Mouse (Mus musculus) embryonic facial prominence, embryonic 14.5 days (tissue): ENCODE measurements around the gene Slc38a5. TPM values are rescaled to one million over a fixed set of nuclear protein-coding genes. Genes with fewer than 3 reads are reported as not detected.

ENCODE experiments used
- ATAC-seq: fragments of 200-750 bp; cut with Nextera tagmentation; 2 replicates; pipeline ENCODE4 v1.8.0; 2017; ENCODE audit warnings: low read depth, moderate number of reproducible peaks, moderate TSS enrichment
- DNase-seq: peaks from one replicate; pipeline ENCODE4 v3.0.0-alpha.2; 2015; ENCODE audit warnings: low spot score
- H3K27ac ChIP-seq: fragments of 300-500 bp; sonication (generic); replicated peaks from 2 replicates; pipeline ENCODE4 v1.5.1; 2014; ENCODE audit warnings: low read depth, mild to moderate bottlenecking, low read length, moderate library complexity
- H3K27me3 ChIP-seq: fragments of 300-500 bp; sonication (generic); replicated peaks from 2 replicates; pipeline ENCODE4 v1.6.1; 2014; ENCODE audit warnings: low read length; ENCODE audit not compliant: control insufficient read depth, insufficient read depth
- H3K36me3 ChIP-seq: fragments of 300-500 bp; sonication (generic); 2 replicates; pipeline ENCODE4 v1.6.1; 2014; ENCODE audit warnings: low read length, mixed read lengths; ENCODE audit not compliant: control insufficient read depth, insufficient read depth
- H3K4me1 ChIP-seq: fragments of 300-500 bp; sonication (generic); 2 replicates; pipeline ENCODE4 v1.6.1; 2014; ENCODE audit warnings: antibody characterized with exemption, low read length; ENCODE audit not compliant: control insufficient read depth, insufficient read depth
- H3K4me2 ChIP-seq: fragments of 300-500 bp; sonication (generic); 2 replicates; pipeline ENCODE4 v1.6.1; 2014; ENCODE audit warnings: low read depth, mild to moderate bottlenecking, low read length, moderate library complexity, mixed read lengths
- H3K4me3 ChIP-seq: fragments of 300-500 bp; sonication (generic); 2 replicates; pipeline ENCODE4 v1.5.1; 2014; ENCODE audit warnings: low read depth, mild to moderate bottlenecking, low read length
- H3K9ac ChIP-seq: fragments of 300-500 bp; sonication (generic); 2 replicates; pipeline ENCODE4 v1.6.1; 2014; ENCODE audit warnings: low read depth, mild to moderate bottlenecking, low read length, moderate library complexity, mixed read lengths
- H3K9me3 ChIP-seq: fragments of 300-500 bp; sonication (generic); 2 replicates; pipeline ENCODE4 v1.6.1; 2016; ENCODE audit warnings: low read length; ENCODE audit not compliant: control insufficient read depth
- WGBS: fragments of 180-500 bp; shearing (Covaris S2); extraction: QIAGEN DNeasy Blood & Tissue Kit; methylation state at CpG from one replicate; pipeline ENCODE4 v1.1.7; 2014; 5-methylcytosine and 5-hydroxymethylcytosine counted together
- polyA plus RNA-seq: library from polyadenylated mRNA; unstranded; fragments of >200 nt; fragmentation: Nextera tagmentation; extraction: Ambion mirVana; gene quantifications from 2 replicates; pipeline ENCODE4 v1.2.1, GENCODE M21; 2014

Gene Slc38a5
- 0.56 and 0.89 TPM in 2 replicates for polyA plus RNA-seq

DNA sequence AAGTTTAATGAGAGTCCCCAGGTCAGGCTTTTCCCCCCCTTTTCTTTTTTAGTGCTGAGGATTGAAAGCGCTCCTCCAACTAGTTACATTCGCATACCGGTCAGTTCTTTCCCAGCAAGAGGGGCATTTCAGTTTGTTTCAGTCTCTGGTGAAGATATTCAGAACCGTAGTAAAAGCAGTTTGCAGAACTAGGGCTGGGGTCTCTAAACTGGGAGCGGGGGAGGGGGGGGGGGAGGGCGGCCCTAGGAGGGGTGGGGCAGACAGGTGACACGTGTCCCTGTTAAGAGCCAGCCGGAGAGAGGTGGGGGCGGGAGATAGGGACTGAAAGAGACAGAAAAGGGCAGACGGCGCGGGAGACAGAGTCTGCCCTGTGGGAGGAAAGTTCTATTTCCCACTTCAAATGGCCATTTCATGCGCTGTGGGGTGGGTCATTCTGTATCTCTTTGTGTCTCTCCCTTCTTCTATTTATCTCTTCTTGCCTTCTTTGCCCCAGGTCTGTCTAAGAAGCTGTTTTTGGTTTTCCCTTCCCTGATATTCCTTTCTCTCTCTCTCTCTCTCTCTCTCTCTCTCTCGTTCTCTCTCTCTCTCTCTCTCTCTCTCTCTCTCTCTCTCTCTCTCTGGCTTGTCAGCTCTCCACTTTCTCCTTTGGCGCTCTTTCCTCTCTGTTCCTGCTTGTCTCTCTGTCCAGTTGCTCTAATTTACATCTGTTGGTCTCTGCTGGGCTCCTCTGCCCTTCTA is at the start of gene Slc38a5:
Gene Slc38a5, plus strand, starts transcription at position 51 of the 738 bp plus-strand sequence.
- 22% methylated on average over 11 of the region's 15 CpGs for WGBS
- Histone ChIP-seq H3K27me3 (no peaks in the 10 kb centered on the region; the same call in 1 of the 2 replicates), H3K4me3 (no peak within 1 kb of the TSS), H3K36me3 (no peaks in the 10 kb centered on the region), H3K4me1 (no peaks in the 10 kb centered on the region), H3K9ac (no peak within 1 kb of the TSS), H3K9me3 (no peaks in the 10 kb centered on the region), H3K4me2 (peak within 1 kb of the TSS; percentile 24; the same call in 1 of the 2 replicates), H3K27ac (no peak within 1 kb of the TSS)
- no peak for DNase-seq
- ATAC-seq: no peak

- Histone ChIP-seq H3K27me3 (no peaks in the 10 kb centered on the region), H3K9ac (no peak overlapping the region), H3K4me1 (no peaks in the 10 kb centered on the region), H3K9me3 (no peaks in the 10 kb centered on the region), H3K4me2 (no peak overlapping the region), H3K4me3 (no peak overlapping the region), H3K36me3 (no peaks in the 10 kb centered on the region), H3K27ac (0 out of 2 replicates have a peak overlapping the region, but pooled peaks have one; percentile 28)
- DNase-seq: no peak
- 71% methylated on average over 3 of the region's 3 CpGs for WGBS
- ATAC-seq: no peak
Measured at GRCm38 (mm10) chrX:8222296-8222677, 48.6 kb upstream of the Slc38a5 start.

GRCm38 (mm10) chrX:8222678-8223421 is 48.1 kb upstream of the Slc38a5 start:
- no peak for ATAC-seq
- Histone ChIP-seq H3K9ac (no peak overlapping the region), H3K4me2 (no peak overlapping the region), H3K36me3 (no peaks in the 10 kb centered on the region), H3K27ac (0 out of 2 replicates have a peak overlapping the region, but pooled peaks have one; percentile 28), H3K27me3 (no peaks in the 10 kb centered on the region), H3K4me1 (no peaks in the 10 kb centered on the region), H3K9me3 (no peaks in the 10 kb centered on the region), H3K4me3 (no peak overlapping the region)
- 44% methylated on average over 7 of the region's 7 CpGs for WGBS
- peak; percentile 41 for DNase-seq

GRCm38 (mm10) chrX:8223473-8223872 is 47.5 kb upstream of the Slc38a5 start:
- no peak overlapping the region for H3K4me3 ChIP-seq
- no peaks in the 10 kb centered on the region for H3K4me1 ChIP-seq
- DNase-seq: no peak
- H3K4me2 ChIP-seq: no peak overlapping the region
- WGBS: 88% methylated on average over 7 of the region's 7 CpGs
- no peaks in the 10 kb centered on the region for H3K27me3 ChIP-seq
- ATAC-seq: no peak
- no peak overlapping the region for H3K27ac ChIP-seq
- no peaks in the 10 kb centered on the region for H3K36me3 ChIP-seq
- H3K9me3 ChIP-seq: no peaks in the 10 kb centered on the region
- H3K9ac ChIP-seq: no peak overlapping the region

GRCm38 (mm10) chrX:8230272-8230671 is 40.7 kb upstream of the Slc38a5 start:
- ATAC-seq: no peak
- H3K27ac ChIP-seq: no peak overlapping the region
- 76% methylated on average over 4 of the region's 4 CpGs for WGBS
- DNase-seq: no peak
- H3K9ac ChIP-seq: no peak overlapping the region
- no peak overlapping the region for H3K4me3 ChIP-seq
- H3K4me2 ChIP-seq: no peak overlapping the region
- no peaks in the 10 kb centered on the region for H3K36me3 ChIP-seq
- H3K4me1 ChIP-seq: no peaks in the 10 kb centered on the region
- H3K27me3 ChIP-seq: no peaks in the 10 kb centered on the region
- H3K9me3 ChIP-seq: no peaks in the 10 kb centered on the region

DNA sequence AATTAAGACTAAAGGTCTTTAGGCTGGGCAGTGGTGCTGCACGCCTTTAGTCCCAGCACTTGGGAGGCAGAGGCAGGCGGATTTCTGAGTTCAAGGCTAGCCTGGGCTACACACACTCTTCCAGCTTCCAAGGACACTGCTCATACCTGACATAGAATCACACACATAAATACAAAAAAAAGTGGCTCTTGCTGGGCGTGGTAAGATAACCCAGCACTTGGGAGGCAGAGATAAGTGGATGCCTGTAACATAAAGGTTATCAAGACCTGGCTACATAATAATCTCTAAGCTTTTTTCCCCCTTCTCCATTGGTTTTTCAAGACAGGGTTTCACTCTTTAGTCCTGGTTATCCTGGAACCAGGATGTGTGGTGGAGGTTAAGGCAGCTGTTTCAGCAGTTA is 37.3 kb upstream of the Slc38a5 start:
- ATAC-seq (no peak), DNase-seq (no peak)
- Histone ChIP-seq H3K9ac (no peak overlapping the region), H3K36me3 (no peaks in the 10 kb centered on the region), H3K27me3 (no peaks in the 10 kb centered on the region), H3K4me1 (no peaks in the 10 kb centered on the region), H3K27ac (no peak overlapping the region), H3K9me3 (no peaks in the 10 kb centered on the region), H3K4me2 (no peak overlapping the region), H3K4me3 (no peak overlapping the region)
- 79% methylated on average over 3 of the region's 3 CpGs for WGBS

DNA sequence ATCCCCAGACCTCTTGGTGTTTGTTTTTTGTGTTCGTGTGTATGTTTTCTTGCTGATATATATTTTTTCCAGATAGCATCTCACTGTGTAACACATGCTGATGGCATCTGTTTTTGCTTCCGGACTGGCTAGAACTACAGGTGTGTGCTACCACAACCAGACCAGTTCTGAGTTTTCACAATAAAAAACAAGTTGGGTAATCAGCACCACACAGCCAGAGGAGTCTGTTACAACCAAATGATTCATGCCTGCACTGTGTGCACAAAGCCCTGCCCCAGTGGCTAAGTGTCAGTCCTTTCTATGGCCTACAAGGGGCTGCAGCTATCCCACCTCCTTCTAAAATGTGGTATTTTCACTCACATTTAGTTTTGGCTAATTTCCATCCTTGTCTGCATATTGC is 34.2 kb upstream of the Slc38a5 start:
- H3K9me3 ChIP-seq: no peaks in the 10 kb centered on the region

DNA sequence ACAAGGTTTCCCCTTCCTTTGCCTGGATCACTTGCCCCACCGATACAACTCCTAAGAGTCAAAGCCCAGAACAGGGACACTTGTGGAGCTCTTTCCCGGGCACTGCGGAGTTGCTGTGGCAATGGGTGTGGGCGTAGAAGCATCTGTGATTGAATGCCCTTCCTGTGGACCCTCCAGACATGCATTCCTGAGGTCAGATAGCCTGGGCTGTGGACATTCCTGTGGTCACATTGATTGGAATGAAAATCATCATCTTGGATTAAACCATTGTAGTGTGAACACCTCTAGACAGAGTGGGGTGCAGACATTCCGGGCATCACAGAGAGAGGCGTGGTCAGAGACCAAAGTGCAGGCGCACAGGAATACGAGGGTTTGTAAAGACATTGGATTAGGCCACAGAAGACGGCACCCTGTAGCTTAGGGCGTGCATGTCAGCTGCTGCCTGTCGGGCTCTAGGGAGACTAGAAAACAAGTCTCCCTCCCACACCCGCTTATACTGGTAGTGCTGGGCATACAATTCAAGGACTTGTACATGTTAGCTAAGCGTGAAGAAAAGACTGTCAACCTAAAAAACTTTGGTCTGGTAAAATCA is 32.0 kb upstream of the Slc38a5 start:
- H3K4me2 ChIP-seq: no peak overlapping the region
- H3K27ac ChIP-seq: no peak overlapping the region
- H3K9me3 ChIP-seq: no peaks in the 10 kb centered on the region
- ATAC-seq (0 out of 2 replicates have a peak, but pooled peaks have one; percentile 30), DNase-seq (no peak)
- H3K4me1 ChIP-seq: no peaks in the 10 kb centered on the region
- peaks cover 5% of the 10 kb centered on the region; the same call in 1 of the 2 replicates for H3K36me3 ChIP-seq
- no peaks in the 10 kb centered on the region for H3K27me3 ChIP-seq
- no peak overlapping the region for H3K4me3 ChIP-seq
- WGBS: 76% methylated on average over 13 of the region's 13 CpGs
- H3K9ac ChIP-seq: no peak overlapping the region

More for the DNA sequence above, 34.2 kb upstream of the Slc38a5 start:
- WGBS: 71% methylated on average over 2 of the region's 2 CpGs
- Histone ChIP-seq H3K36me3 (peaks cover 5% of the 10 kb centered on the region; the same call in 1 of the 2 replicates), H3K27ac (no peak overlapping the region), H3K4me1 (no peaks in the 10 kb centered on the region), H3K4me2 (no peak overlapping the region), H3K9ac (no peak overlapping the region), H3K4me3 (no peak overlapping the region), H3K27me3 (no peaks in the 10 kb centered on the region)
- DNase-seq (no peak), ATAC-seq (no peak)
